In the genomic region with DNA sequence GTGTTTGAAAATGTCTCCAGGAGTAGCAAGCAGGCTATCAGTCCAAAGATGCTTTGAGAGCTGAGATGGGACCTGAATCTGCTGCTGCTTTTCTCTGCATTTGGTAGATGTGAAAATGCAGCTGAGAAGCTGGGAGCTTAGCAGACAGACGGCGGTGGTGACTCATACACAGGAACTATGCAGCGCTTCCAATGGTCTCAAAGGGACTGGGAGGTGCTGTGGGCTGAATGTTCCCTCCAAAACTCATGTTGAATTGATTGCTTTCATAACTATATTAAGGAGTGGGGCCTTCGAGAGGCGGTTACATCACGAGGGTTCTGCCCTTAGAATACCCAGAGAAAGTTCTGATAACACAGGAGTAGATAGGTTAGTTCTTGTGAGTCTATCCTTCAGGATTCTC, we compare ENCODE assay signal across 9 mouse cellular contexts.
DNase-seq lines count a peak whose midpoint lies in the region; ATAC-seq and TF ChIP-seq lines count a peak whose summit lies in the region.
"Had no signal": no experiment of that assay in that cellular context is flagged by ENCODE, and none has a peak within 500 bp of the region (broad histone marks: within the 10 kb centered on the region; RNA-seq: fewer than 3 reads in every experiment).

No protein-coding gene starts in this region.

- no peak for TF ChIP-seq POLR2A in myocyte (IDR thresholded peaks at IDR 0.05; ENCODE audit: insufficient read length, low read depth)

- DNase-seq in heart, adult 11 months: peak; percentile 96
- DNase-seq in 3134 (ENCODE audit: extremely low read depth, insufficient read length, low spot score): peak; percentile 45
- peak; percentile 24 to 66 for DNase-seq in layer of hippocampus, adult 18-20 months (ENCODE audit: low spot score in 2 of 2)
- no peak for DNase-seq in thymus, postnatal 14 days
- no peak for DNase-seq in neural tube, embryonic 10.5 days (ENCODE audit: extremely low spot score, low spot score)

- no peak overlapping the region for H3K4me3 ChIP-seq in heart, embryonic 11.5 days (ENCODE audit: low read depth, low read length)
- H3K4me3 ChIP-seq in myocyte: peak overlapping the region; percentile 19
- H3K4me3 ChIP-seq: neural tube, embryonic 13.5 days had no signal

- H3ac ChIP-seq in myocyte (ENCODE audit: control insufficient read depth, insufficient read length): no peak overlapping the region

- no peak overlapping the region for H3K4me2 ChIP-seq in heart, embryonic 11.5 days
- H3K4me2 ChIP-seq in myocyte (ENCODE audit: low read depth): peak overlapping the region; percentile 77
- H3K4me2 ChIP-seq: neural tube, embryonic 13.5 days had no signal

- no peak overlapping the region for H3K9ac ChIP-seq in heart, embryonic 11.5 days (ENCODE audit: low read depth, low read length)
- H3K9ac ChIP-seq: neural tube, embryonic 13.5 days had no signal

- H3K27me3 ChIP-seq in heart, embryonic 11.5 days (ENCODE audit: control insufficient read depth, insufficient read depth, low read length): peaks cover 6% of the 10 kb centered on the region
- no peaks in the 10 kb centered on the region for H3K27me3 ChIP-seq in myocyte (ENCODE audit: control insufficient read depth, insufficient read depth, insufficient read length)

- H3K79me2 ChIP-seq in myocyte (ENCODE audit: control insufficient read depth, insufficient read depth): no peaks in the 10 kb centered on the region

- no peak for ATAC-seq in heart, embryonic 11.5 days (replicated peaks; ENCODE audit: insufficient number of reproducible peaks, low FRiP score, low TSS enrichment)
- peak; percentile 65; the same call in 1 of the 2 replicates for ATAC-seq in common myeloid progenitor, adult 5-6 weeks (replicated peaks; ENCODE audit: low read depth, poor library complexity, severe bottlenecking)

- no peaks in the 10 kb centered on the region for H3K4me1 ChIP-seq in heart, embryonic 11.5 days (ENCODE audit: control insufficient read depth, insufficient read depth, low read length)
- H3K4me1 ChIP-seq: neural tube, embryonic 13.5 days had no signal

- H3K36me3 ChIP-seq in heart, embryonic 11.5 days (ENCODE audit: control insufficient read depth, insufficient read depth, low read length): no peaks in the 10 kb centered on the region
- no peaks in the 10 kb centered on the region for H3K36me3 ChIP-seq in myocyte (ENCODE audit: control insufficient read depth, insufficient read depth)
- H3K36me3 ChIP-seq: neural tube, embryonic 13.5 days had no signal

- no peaks in the 10 kb centered on the region for H3K9me3 ChIP-seq in heart, embryonic 11.5 days (replicated peaks; ENCODE audit: control insufficient read depth, low read length)
- H3K9me3 ChIP-seq: neural tube, embryonic 13.5 days had no signal

- H3K27ac ChIP-seq in heart, embryonic 11.5 days (ENCODE audit: low read depth, low read length): no peak overlapping the region
- H3K27ac ChIP-seq: neural tube, embryonic 13.5 days had no signal

- WGBS in heart, embryonic 11.5 days (ENCODE audit: insufficient replicate concordance): 35% methylated on average over 6 of the region's 6 CpGs

TF ChIP-seq in myocyte, 11 proteins besides CTCF, POLR2A, EP300 and RAD21:
- TF ChIP-seq SRF (IDR thresholded peaks at IDR 0.05; ENCODE audit: control insufficient read depth, insufficient read length, low read depth) (no peak), TCF3 (IDR thresholded peaks at IDR 0.05; ENCODE audit: insufficient read length, low read depth) (no peak), POLR2AphosphoS2 (IDR thresholded peaks at IDR 0.05; ENCODE audit: insufficient read length, low read depth) (no peak), USF1 (IDR thresholded peaks at IDR 0.05; ENCODE audit: low read depth) (no peak), E2F4 (IDR thresholded peaks at IDR 0.05; ENCODE audit: insufficient read depth) (no peak)

Comparison
In these comparisons a context has a peak if more than half of its experiments do, and no peak if none do; other contexts are left out.
1. DNase-seq: peak in heart, adult 11 months (single experiment), 3134 (single experiment) and layer of hippocampus, adult 18-20 months (2 of 2); none in thymus, postnatal 14 days (single experiment) and neural tube, embryonic 10.5 days (single experiment).